Mouse (Mus musculus): ENCODE data around the gene Bcl9. TPM values are rescaled to one million over a fixed set of nuclear protein-coding genes. Genes with fewer than 3 reads are reported as not detected.
A peak's percentile ranks its signal among the peaks of the same experiment; 100 is the strongest.

The Bcl9 gene
- polyA plus RNA-seq, 1 experiment: 4.9 TPM

DNA sequence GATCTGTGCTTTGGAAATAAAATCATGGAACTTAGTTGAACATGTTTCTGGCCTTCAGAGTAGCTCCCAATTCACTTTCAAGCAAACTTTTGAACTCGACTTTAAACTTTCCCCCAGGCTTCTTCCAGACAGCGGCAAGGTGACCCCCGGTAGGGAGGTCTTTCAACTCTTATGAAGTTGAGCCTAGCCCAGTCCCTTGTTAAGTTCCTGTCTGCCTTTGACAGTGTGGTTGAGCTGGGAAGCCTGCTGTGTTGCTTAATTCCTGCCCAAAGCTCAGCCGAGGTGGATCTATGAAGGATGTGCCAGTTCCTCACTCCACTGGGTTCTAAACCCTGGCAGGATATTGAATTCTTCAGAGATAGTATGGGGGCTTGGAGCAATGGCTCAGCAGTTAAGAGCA is 135.9 kb downstream of the Bcl9 start:
- H3ac ChIP-seq (ENCODE audit: control insufficient read depth, insufficient read length, low read depth): no peak overlapping the region
- H3K36me3 ChIP-seq (ENCODE audit: control insufficient read depth, insufficient read depth): no peaks in the 10 kb centered on the region
- H3K79me3 ChIP-seq (ENCODE audit: low read depth): no peaks in the 10 kb centered on the region
- H3K27me3 ChIP-seq (ENCODE audit: control insufficient read depth, insufficient read depth, insufficient read length): no peaks in the 10 kb centered on the region
- TF ChIP-seq CEBPB (IDR thresholded peaks at IDR 0.05; ENCODE audit: low read depth): no peak
- no peak overlapping the region for H3K4me3 ChIP-seq (ENCODE audit: insufficient read depth, poor library complexity, severe bottlenecking)
- no peaks in the 10 kb centered on the region for H3K79me2 ChIP-seq (ENCODE audit: control insufficient read depth, insufficient read depth)

DNA sequence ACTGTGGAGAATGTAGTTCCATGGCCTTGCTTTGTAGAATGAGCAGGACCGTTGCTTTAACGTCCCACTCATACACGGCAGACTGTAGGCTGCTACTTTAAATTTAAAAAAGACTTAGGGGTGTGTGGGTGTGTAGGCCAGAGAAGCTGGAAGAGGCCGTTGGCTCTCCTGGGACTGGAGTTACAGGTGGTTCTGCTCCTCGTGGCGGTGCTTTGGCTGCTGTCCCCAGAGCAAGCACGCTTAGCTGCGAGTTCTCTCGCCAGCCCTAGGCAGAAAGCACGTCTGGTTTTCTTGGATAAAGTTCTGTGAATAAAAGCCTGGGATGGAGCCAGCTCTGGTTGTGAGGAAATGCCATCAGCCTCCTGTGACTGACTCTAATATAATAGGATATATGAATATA is 136.8 kb downstream of the Bcl9 start:
- TF ChIP-seq FOSL1 (IDR thresholded peaks at IDR 0.05; ENCODE audit: insufficient read depth, low read length, poor library complexity, severe bottlenecking): no peak
- TF ChIP-seq USF1 (IDR thresholded peaks at IDR 0.05; ENCODE audit: low read depth): no peak
- TF ChIP-seq CEBPB (IDR thresholded peaks at IDR 0.05; ENCODE audit: low read depth): no peak
- TF ChIP-seq MYOG (IDR thresholded peaks at IDR 0.05; ENCODE audit: control insufficient read depth, extremely low read depth, insufficient read length): no peak
- no peak for TF ChIP-seq CTCF (IDR thresholded peaks at IDR 0.05; ENCODE audit: control insufficient read depth, insufficient read depth, insufficient read length)
- TF ChIP-seq MYOD1 (IDR thresholded peaks at IDR 0.05; ENCODE audit: control insufficient read depth, insufficient read length, low read depth): no peak
- no peak for TF ChIP-seq MAX (IDR thresholded peaks at IDR 0.05)
- no peaks in the 10 kb centered on the region for H3K79me2 ChIP-seq (ENCODE audit: control insufficient read depth, insufficient read depth)
- H3K4me3 ChIP-seq (ENCODE audit: insufficient read depth, poor library complexity, severe bottlenecking): no peak overlapping the region

DNA sequence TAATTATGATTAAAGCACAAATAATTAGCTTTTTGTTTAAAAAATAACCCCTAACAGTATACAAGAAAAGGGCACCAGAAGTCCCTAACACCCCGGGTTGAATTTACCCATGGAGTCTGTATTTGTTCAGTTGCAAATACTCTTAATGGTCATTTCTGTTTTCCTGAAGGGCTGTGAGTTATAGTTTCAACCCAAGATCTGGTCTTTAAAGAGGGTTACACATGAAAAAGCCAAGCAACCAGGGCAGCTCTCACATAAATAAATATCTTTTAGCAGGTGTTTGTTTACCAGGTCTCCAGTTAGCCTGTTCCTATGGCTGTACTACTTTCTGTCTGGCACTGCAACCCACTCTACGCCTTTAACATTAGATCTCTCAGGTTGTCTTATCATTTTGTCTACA is 137.7 kb downstream of the Bcl9 start:
- no peak overlapping the region for H3K4me3 ChIP-seq (ENCODE audit: insufficient read depth, poor library complexity, severe bottlenecking)
- no peaks in the 10 kb centered on the region for H3K79me2 ChIP-seq (ENCODE audit: control insufficient read depth, insufficient read depth)
- no peak overlapping the region for H3ac ChIP-seq (ENCODE audit: control insufficient read depth, insufficient read length, low read depth)
- no peaks in the 10 kb centered on the region for H3K27me3 ChIP-seq (ENCODE audit: control insufficient read depth, insufficient read depth, insufficient read length)
- TF ChIP-seq FOSL1 (IDR thresholded peaks at IDR 0.05; ENCODE audit: insufficient read depth, low read length, poor library complexity, severe bottlenecking): no peak
- no peak for TF ChIP-seq CEBPB (IDR thresholded peaks at IDR 0.05; ENCODE audit: low read depth)
- no peak for TF ChIP-seq CTCF (IDR thresholded peaks at IDR 0.05; ENCODE audit: control insufficient read depth, insufficient read depth, insufficient read length)
- no peak for TF ChIP-seq USF1 (IDR thresholded peaks at IDR 0.05; ENCODE audit: low read depth)
- TF ChIP-seq MAX (IDR thresholded peaks at IDR 0.05): no peak
- no peak for TF ChIP-seq MYOG (IDR thresholded peaks at IDR 0.05; ENCODE audit: control insufficient read depth, extremely low read depth, insufficient read length)
- no peak for TF ChIP-seq MYOD1 (IDR thresholded peaks at IDR 0.05; ENCODE audit: control insufficient read depth, insufficient read length, low read depth)
- H3K36me3 ChIP-seq (ENCODE audit: control insufficient read depth, insufficient read depth): no peaks in the 10 kb centered on the region
- H3K79me3 ChIP-seq (ENCODE audit: low read depth): no peaks in the 10 kb centered on the region

More for the DNA sequence above, 136.8 kb downstream of the Bcl9 start:
- H3ac ChIP-seq (ENCODE audit: control insufficient read depth, insufficient read length, low read depth): no peak overlapping the region
- no peaks in the 10 kb centered on the region for H3K27me3 ChIP-seq (ENCODE audit: control insufficient read depth, insufficient read depth, insufficient read length)
- no peaks in the 10 kb centered on the region for H3K36me3 ChIP-seq (ENCODE audit: control insufficient read depth, insufficient read depth)
- H3K79me3 ChIP-seq (ENCODE audit: low read depth): no peaks in the 10 kb centered on the region

DNA sequence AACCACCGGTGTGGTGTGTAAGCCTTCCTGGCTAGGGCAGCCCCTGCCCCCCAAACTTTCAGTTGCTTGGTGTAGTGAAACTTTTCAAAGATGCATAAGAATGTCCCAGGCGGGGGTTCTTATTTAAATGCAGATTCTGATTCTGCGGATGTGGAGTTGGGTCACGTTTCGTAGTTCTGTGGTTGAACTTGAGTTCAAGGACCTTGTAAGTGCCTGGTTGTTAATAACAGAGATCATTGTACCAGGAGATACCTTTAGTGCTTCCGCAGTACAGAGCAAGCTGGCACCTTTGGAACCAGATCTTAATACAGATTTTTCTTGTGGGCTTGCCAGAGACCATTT is 138.2 kb downstream of the Bcl9 start:
- TF ChIP-seq MYOD1 (IDR thresholded peaks at IDR 0.05; ENCODE audit: control insufficient read depth, insufficient read length, low read depth): no peak
- no peak for TF ChIP-seq CTCF (IDR thresholded peaks at IDR 0.05; ENCODE audit: control insufficient read depth, insufficient read depth, insufficient read length)
- no peak for TF ChIP-seq CEBPB (IDR thresholded peaks at IDR 0.05; ENCODE audit: low read depth)
- no peak for TF ChIP-seq MAX (IDR thresholded peaks at IDR 0.05)
- no peak for TF ChIP-seq USF1 (IDR thresholded peaks at IDR 0.05; ENCODE audit: low read depth)
- TF ChIP-seq FOSL1 (IDR thresholded peaks at IDR 0.05; ENCODE audit: insufficient read depth, low read length, poor library complexity, severe bottlenecking): no peak
- no peak for TF ChIP-seq MYOG (IDR thresholded peaks at IDR 0.05; ENCODE audit: control insufficient read depth, extremely low read depth, insufficient read length)
- Histone ChIP-seq H3K79me3 (ENCODE audit: low read depth) (no peaks in the 10 kb centered on the region), H3K79me2 (ENCODE audit: control insufficient read depth, insufficient read depth) (no peaks in the 10 kb centered on the region), H3K4me3 (ENCODE audit: insufficient read depth, poor library complexity, severe bottlenecking) (peak overlapping the region; percentile 48), H3ac (ENCODE audit: control insufficient read depth, insufficient read length, low read depth) (peak overlapping the region; percentile 61), H3K36me3 (ENCODE audit: control insufficient read depth, insufficient read depth) (no peaks in the 10 kb centered on the region), H3K27me3 (ENCODE audit: control insufficient read depth, insufficient read depth, insufficient read length) (no peaks in the 10 kb centered on the region)

DNA sequence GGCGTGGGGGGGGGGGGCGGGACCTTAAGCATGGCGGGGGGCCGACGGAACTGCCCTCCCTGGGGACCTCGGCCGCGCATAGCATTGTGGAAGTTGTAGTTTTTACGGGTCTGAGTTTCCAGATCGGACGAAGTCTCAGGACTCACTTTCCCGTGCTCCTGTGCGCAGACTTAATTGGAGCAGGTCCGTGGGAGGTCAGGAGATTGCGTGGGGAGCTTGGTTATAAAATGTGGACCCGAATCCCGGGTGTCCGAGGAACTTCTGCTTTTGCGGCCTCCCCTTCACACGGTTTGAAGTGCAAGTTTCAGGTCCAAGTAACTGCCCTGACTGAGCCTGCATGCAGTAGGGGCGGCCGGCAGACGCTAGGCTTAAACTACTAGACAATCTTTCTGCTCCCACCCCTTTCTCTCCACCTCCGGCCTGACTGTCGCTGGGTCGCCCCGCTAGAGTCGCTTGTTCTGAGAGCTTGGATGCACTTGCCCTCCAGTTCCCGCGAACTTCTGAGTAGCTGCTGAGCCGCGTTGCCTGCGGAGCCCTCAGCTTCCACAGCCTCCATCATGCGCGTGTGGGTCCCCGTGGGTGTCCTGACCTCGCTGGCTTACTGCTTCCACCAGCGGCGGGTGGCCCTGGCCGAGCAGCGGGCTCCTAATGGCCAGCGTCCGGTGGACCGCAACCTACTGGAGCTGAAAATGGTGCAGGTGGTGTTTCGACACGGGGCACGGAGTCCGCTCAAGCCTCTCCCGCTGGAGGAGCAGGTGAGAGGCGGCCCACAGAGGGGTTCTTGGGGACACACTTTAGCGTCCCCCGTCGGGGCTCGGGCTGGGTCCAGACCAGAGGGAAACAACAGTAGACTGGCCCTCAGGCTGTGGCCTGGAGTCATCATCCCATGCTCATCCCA is 138.9 kb downstream of the Bcl9 start, which contains the start of gene Acp6:
Acp6 (plus strand) TSS at position 167 of the 898 bp plus-strand sequence.
- Histone ChIP-seq H3K27me3 (ENCODE audit: control insufficient read depth, insufficient read depth, insufficient read length) (no peaks in the 10 kb centered on the region), H3K4me3 (ENCODE audit: insufficient read depth, poor library complexity, severe bottlenecking) (peak within 1 kb of the TSS; percentile 48), H3K79me3 (ENCODE audit: low read depth) (no peaks in the 10 kb centered on the region), H3ac (ENCODE audit: control insufficient read depth, insufficient read length, low read depth) (peak within 1 kb of the TSS; percentile 61), H3K79me2 (ENCODE audit: control insufficient read depth, insufficient read depth) (no peaks in the 10 kb centered on the region), H3K36me3 (ENCODE audit: control insufficient read depth, insufficient read depth) (no peaks in the 10 kb centered on the region)
- TF ChIP-seq MYOG (IDR thresholded peaks at IDR 0.05; ENCODE audit: control insufficient read depth, extremely low read depth, insufficient read length): no peak
- TF ChIP-seq FOSL1 (IDR thresholded peaks at IDR 0.05; ENCODE audit: insufficient read depth, low read length, poor library complexity, severe bottlenecking): no peak
- TF ChIP-seq CTCF (IDR thresholded peaks at IDR 0.05; ENCODE audit: control insufficient read depth, insufficient read depth, insufficient read length): no peak
- no peak for TF ChIP-seq CEBPB (IDR thresholded peaks at IDR 0.05; ENCODE audit: low read depth)
- no peak for TF ChIP-seq USF1 (IDR thresholded peaks at IDR 0.05; ENCODE audit: low read depth)
